Mouse (Mus musculus) liver, embryonic 15.5 days (tissue): ENCODE measurements around the gene Dcdc2b. TPM values are rescaled to one million over a fixed set of nuclear protein-coding genes. Genes with fewer than 3 reads are reported as not detected.
A peak's percentile ranks its signal among the peaks of the same experiment; 100 is the strongest.

Source experiments
- ATAC-seq: fragments of 200-750 bp; cut with Nextera tagmentation; 2 replicates; pipeline ENCODE4 v1.8.0; 2017; ENCODE audit warnings: moderate number of reproducible peaks, mild to moderate bottlenecking, moderate library complexity; ENCODE audit not compliant: insufficient read depth
- H3K27ac ChIP-seq: fragments of 300-500 bp; sonication (generic); replicated peaks from 2 replicates; pipeline ENCODE4 v1.5.1; 2015; ENCODE audit warnings: mild to moderate bottlenecking, inconsistent platforms
- H3K27me3 ChIP-seq: fragments of 300-500 bp; sonication (generic); 2 replicates; pipeline ENCODE4 v1.6.1; 2015; ENCODE audit warnings: mild to moderate bottlenecking, inconsistent platforms
- H3K36me3 ChIP-seq: fragments of 300-500 bp; sonication (generic); replicated peaks from 2 replicates; pipeline ENCODE4 v1.6.1; 2015; ENCODE audit warnings: moderate library complexity, mild to moderate bottlenecking, inconsistent platforms
- H3K4me1 ChIP-seq: fragments of 300-500 bp; sonication (generic); replicated peaks from 2 replicates; pipeline ENCODE4 v1.6.1; 2015; ENCODE audit warnings: inconsistent platforms
- H3K4me2 ChIP-seq: fragments of 300-500 bp; sonication (generic); 2 replicates; pipeline ENCODE4 v1.6.1; 2015; ENCODE audit warnings: moderate library complexity, mild to moderate bottlenecking, inconsistent platforms
- H3K4me3 ChIP-seq: fragments of 300-500 bp; sonication (generic); replicated peaks from 2 replicates; pipeline ENCODE4 v1.5.1; 2015; ENCODE audit warnings: mild to moderate bottlenecking, inconsistent platforms
- H3K9ac ChIP-seq: fragments of 300-500 bp; sonication (generic); 2 replicates; pipeline ENCODE4 v1.6.1; 2015; ENCODE audit warnings: moderate library complexity, mild to moderate bottlenecking, inconsistent platforms
- H3K9me3 ChIP-seq: fragments of 300-500 bp; sonication (generic); replicated peaks from 2 replicates; pipeline ENCODE4 v1.6.1; 2016; ENCODE audit warnings: inconsistent platforms
- WGBS: fragments of 180-500 bp; shearing (Covaris S2); methylation state at CpG from one replicate; pipeline ENCODE4 v1.1.7; 2015; ENCODE audit warnings: mixed read lengths; ENCODE audit not compliant: insufficient replicate concordance; 5-methylcytosine and 5-hydroxymethylcytosine counted together
- polyA plus RNA-seq: library from polyadenylated mRNA; unstranded; fragments of >200 nt; fragmentation: Nextera tagmentation; extraction: Ambion mirVana; gene quantifications from 2 replicates; pipeline ENCODE4 v1.2.1, GENCODE M21; 2015

The Dcdc2b gene
- polyA plus RNA-seq, 1 experiment from 2014 or later: 0.70 TPM

DNA sequence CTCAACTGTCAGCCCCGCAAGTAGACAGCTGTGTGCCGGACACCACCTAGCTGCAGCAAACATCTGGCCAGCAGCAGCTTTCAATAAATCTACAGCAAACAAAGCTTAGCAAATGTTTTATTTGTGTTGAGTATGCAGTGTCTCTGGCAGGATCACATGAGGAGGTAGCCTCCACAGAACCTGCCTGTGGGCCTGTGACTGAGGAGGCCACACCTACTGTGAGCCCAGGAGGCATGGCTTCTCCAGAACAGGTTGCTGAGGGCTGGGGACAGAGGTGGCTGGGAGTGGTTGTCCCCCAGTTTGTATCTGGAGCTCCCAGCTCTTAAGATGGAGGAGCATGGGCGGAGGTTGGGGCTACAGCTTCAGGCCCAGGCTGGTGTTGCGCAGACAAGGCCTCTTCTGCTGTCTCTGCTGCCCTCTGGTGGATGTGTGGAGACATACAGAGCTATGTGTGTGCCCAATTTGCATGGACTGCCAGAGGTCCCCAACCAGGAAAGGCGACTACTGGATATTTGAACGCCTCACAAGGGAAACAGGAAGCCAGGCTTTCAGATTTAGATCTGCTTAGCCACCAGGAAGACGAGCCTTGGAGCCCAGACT lies 5.5 kb downstream of the Dcdc2b start:
- H3K4me2 ChIP-seq: peak overlapping the region; percentile 10; the same call in 1 of the 2 replicates
- no peaks in the 10 kb centered on the region for H3K9me3 ChIP-seq
- peaks cover 20% of the 10 kb centered on the region for H3K4me1 ChIP-seq
- H3K4me3 ChIP-seq: no peak overlapping the region
- H3K27ac ChIP-seq: peak overlapping the region; percentile 77
- H3K9ac ChIP-seq: 0 out of 2 replicates have a peak overlapping the region, but pooled peaks have one; percentile 6
- peak; percentile 90 for ATAC-seq
- no peaks in the 10 kb centered on the region for H3K27me3 ChIP-seq
- H3K36me3 ChIP-seq: peaks cover 62% of the 10 kb centered on the region
- 36% methylated on average over 7 of the region's 7 CpGs for WGBS

DNA sequence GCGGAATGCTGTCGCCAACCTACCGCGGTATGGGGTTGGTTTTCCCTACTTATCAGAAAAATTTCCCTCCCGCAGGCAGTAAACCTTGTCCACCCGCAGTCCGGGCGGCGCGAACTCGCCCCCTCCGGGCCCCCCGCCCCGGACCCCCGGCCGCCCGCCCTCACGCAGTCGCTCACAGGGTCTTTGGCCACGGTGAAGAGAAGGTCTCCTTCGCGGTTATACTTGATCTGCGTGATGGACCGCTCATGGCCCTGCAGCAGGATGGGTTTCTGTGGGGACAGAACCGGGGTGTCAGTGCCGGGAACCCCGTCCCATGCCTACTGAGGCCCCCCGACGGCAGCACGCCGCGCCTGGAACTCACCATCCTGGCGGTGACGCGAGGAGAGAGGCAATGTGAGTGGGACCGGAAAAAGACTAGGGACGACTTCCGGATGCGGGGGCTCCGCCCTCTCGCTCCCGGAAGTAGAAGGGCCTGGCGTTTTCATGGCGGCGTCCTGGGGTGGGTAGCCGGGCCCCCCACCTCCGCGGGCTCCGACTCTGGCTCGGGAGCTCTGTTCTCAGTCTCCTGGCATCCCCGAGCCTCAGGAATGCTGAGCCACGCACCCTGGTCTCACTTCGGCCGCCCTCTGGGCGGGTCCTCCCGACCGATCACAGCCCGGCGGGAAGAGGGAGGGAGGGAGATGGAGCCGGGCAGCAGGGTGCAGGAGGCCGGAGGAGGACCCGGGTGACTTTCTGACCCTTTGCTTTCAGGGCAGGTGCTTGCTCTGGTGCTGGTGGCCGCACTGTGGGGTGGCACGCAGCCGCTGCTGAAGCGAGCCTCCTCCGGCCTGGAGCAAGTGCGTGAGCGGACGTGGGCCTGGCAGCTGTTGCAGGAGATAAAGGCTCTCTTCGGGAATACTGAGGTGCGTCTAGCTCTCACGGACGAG lies 13.6 kb downstream of the Dcdc2b start, which contains the start of the genes Eif3i and Tmem234:
Eif3i (minus strand) TSS at position 416 of the 926 bp plus-strand sequence.
Tmem234 (plus strand) TSS at position 436 of the 926 bp plus-strand sequence.
- peak within 1 kb of the TSS; percentile 88 for H3K9ac ChIP-seq
- under 1% methylated on average over 74 of the region's 74 CpGs for WGBS
- peak; percentile 92 for ATAC-seq

DNA sequence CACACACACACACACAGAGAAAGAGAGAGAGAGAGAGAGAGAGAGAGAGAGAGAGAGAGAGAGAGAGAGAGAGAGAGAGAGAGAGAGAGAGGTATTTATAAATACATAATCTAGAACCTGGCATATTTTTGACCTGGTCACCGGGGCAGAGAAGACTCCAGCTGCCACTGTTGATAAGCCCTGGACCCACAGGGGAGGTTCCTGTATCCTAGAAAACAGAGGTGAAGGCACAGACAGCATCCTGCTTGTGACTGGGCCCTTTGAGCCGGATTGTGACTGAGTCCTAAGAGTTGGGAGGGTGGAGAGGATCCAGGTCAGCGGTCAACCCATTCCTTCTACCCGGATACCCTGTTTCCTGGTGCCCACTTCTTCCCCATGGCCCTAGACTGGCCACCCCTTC lies 25.2 kb downstream of the Dcdc2b start:
- H3K9me3 ChIP-seq: no peaks in the 10 kb centered on the region
- 28% methylated on average over 4 of the region's 4 CpGs for WGBS
- peak overlapping the region; percentile 50 for H3K4me2 ChIP-seq
- H3K4me3 ChIP-seq: no peak overlapping the region
- no peaks in the 10 kb centered on the region for H3K27me3 ChIP-seq
- peak; percentile 76 for ATAC-seq
- 0 out of 2 replicates have a peak overlapping the region, but pooled peaks have one; percentile 3 for H3K9ac ChIP-seq
- H3K4me1 ChIP-seq: peaks cover 58% of the 10 kb centered on the region
- H3K36me3 ChIP-seq: peaks cover 35% of the 10 kb centered on the region
- H3K27ac ChIP-seq: peak overlapping the region; percentile 87

More for the DNA sequence above, 13.6 kb downstream of the Dcdc2b start, which contains the start of the genes Eif3i and Tmem234:
- H3K4me2 ChIP-seq: peak within 1 kb of the TSS; percentile 87
- H3K4me3 ChIP-seq: peak within 1 kb of the TSS; percentile 81
- peaks cover 37% of the 10 kb centered on the region for H3K4me1 ChIP-seq
- H3K9me3 ChIP-seq: no peaks in the 10 kb centered on the region
- no peaks in the 10 kb centered on the region for H3K27me3 ChIP-seq
- H3K27ac ChIP-seq: peak within 1 kb of the TSS; percentile 86
- peaks cover 65% of the 10 kb centered on the region for H3K36me3 ChIP-seq

DNA sequence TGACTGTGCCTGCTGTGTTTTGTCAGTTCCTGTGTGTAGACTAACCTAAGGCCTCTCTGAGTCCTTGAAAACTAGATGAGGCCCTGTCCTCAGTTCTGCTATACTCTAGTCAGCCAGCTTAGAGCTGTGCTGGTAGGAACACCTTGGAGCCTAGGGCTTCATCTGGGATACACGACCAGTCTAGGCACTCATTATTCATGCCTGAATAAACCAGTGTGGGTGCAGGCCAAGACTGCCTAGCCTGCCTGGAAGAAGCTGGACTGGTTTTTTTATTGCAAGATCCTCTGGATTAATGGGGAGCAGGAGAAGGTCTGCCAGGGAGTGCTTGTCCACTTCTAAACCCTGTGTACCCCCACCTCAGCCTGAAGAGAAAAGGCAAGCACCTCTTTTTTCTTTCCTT lies 27.1 kb downstream of the Dcdc2b start:
- ATAC-seq: no peak
- Histone ChIP-seq H3K9ac (no peak overlapping the region), H3K36me3 (peaks cover 15% of the 10 kb centered on the region), H3K9me3 (no peaks in the 10 kb centered on the region), H3K4me1 (peaks cover 58% of the 10 kb centered on the region), H3K4me3 (no peak overlapping the region), H3K27ac (no peak overlapping the region; the same call in 1 of the 2 replicates), H3K27me3 (no peaks in the 10 kb centered on the region), H3K4me2 (no peak overlapping the region)
- 74% methylated on average over 1 of the region's 1 CpGs for WGBS

DNA sequence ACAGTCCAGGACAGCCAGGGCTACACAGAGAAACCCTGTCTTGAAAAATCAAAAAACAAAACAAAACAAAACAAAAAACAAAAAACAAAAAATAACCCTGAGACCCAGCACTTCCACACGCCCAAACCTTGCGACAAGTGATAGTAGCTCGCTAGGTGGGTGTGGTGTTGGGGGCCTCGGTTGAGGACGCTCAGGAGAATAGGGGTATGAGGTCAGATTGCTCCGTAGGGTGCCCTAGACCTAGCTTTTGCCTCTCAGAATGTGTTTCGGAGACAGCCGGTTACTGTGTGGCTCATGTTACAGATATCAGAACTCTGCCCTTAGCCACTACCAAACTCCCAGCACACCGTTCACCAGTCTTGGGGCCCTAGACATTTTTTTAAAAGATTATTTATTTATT lies 28.3 kb downstream of the Dcdc2b start:
- WGBS: 32% methylated on average over 9 of the region's 9 CpGs
- no peaks in the 10 kb centered on the region for H3K9me3 ChIP-seq
- peak overlapping the region; percentile 89 for H3K4me2 ChIP-seq
- H3K27me3 ChIP-seq: no peaks in the 10 kb centered on the region
- peaks cover 4% of the 10 kb centered on the region for H3K36me3 ChIP-seq
- H3K4me3 ChIP-seq: peak overlapping the region; percentile 64
- peak; percentile 49 for ATAC-seq
- peaks cover 58% of the 10 kb centered on the region for H3K4me1 ChIP-seq
- peak overlapping the region; percentile 81 for H3K27ac ChIP-seq
- H3K9ac ChIP-seq: peak overlapping the region; percentile 60

DNA sequence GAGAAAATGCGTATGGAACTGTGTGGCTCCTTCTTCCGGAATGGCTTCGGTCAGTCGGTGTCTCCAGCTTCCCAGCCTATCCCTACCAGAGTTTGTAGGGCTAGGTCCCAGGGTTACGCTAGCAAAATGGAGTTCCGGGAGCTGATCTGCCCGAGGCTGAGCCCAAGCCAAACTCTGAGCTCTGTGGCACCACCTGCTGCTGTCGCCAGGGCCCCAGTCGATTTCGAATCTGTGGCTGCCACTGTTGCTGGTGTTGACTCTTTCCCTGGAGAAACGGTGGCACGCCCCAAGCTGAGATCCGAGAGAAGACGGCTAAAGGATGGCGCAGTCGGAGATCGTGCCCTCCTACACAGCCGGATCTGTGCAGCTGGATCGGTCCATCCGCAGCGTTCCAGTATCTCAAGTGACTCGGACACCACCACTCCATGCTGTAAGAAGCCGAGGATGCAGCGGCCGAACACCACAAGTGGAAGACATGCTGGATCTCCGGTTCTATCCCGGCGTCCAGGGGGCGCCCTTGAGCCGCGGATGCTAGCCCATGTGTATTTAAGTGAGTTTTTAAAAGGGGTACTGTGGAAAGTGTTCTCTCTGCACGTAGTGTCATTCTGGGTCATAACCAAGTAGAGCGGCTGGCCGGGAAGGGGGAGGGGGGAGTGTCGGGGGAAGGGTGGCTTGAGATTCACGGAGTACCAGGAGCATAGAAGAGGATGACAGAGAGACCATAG lies 29.0 kb downstream of the Dcdc2b start:
- Histone ChIP-seq H3K9ac (peak overlapping the region; percentile 60), H3K4me3 (peak overlapping the region; percentile 64), H3K9me3 (no peaks in the 10 kb centered on the region), H3K4me2 (peak overlapping the region; percentile 89), H3K4me1 (peaks cover 54% of the 10 kb centered on the region), H3K36me3 (no peaks in the 10 kb centered on the region), H3K27me3 (no peaks in the 10 kb centered on the region), H3K27ac (peak overlapping the region; percentile 81)
- ATAC-seq: peak; percentile 71
- WGBS: 1% methylated on average over 36 of the region's 36 CpGs

DNA sequence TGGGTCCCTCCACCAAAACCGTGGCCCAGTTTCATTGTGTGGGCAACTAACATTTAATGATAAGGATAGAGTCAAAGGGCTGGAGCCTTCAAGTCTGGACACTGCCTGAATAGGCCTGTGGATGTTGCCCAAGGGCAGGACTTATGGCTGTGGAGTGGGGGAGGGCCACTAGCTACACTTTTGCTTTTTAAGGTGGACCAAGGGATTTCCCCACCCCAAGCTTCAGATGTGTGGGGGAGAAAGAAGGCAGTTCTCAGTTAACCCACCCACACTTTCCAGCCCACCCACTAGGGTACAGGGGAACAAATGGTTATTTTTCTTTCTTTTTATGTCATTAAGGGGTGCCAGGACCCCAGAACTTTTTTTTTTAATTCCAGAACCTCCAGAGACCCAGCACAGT lies 29.7 kb downstream of the Dcdc2b start:
- Histone ChIP-seq H3K4me1 (peaks cover 47% of the 10 kb centered on the region), H3K4me2 (peak overlapping the region; percentile 89), H3K9ac (peak overlapping the region; percentile 60), H3K27me3 (no peaks in the 10 kb centered on the region), H3K27ac (peak overlapping the region; percentile 81; the same call in 1 of the 2 replicates), H3K4me3 (peak overlapping the region; percentile 64), H3K9me3 (no peaks in the 10 kb centered on the region), H3K36me3 (no peaks in the 10 kb centered on the region)
- no peak for ATAC-seq
- WGBS: 54% methylated on average over 1 of the region's 1 CpGs

DNA sequence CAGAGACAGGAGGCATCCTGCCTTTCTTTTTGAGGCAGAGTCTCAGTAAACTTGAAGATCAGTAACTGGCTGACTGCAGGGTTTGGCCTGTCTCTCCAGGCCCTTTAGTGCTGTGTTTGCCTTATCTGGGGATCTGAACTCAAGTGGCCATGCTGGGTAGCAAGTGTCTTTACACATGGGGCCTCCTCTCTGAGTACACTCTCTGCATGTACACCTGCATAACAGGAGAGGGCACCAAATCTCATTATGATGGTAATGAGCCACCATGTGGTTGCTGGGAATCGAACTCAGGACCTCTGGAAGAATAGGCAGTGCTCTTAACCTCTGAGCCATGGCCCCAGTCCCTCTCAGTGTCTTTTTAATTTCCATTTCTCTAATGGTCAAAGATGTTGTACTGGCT lies 31.8 kb downstream of the Dcdc2b start:
- Histone ChIP-seq H3K4me3 (no peak overlapping the region), H3K4me2 (no peak overlapping the region), H3K36me3 (no peaks in the 10 kb centered on the region), H3K9ac (no peak overlapping the region), H3K27me3 (peaks cover 15% of the 10 kb centered on the region), H3K4me1 (peaks cover 30% of the 10 kb centered on the region), H3K27ac (no peak overlapping the region), H3K9me3 (no peaks in the 10 kb centered on the region)
- ATAC-seq: no peak
- 65% methylated on average over 1 of the region's 1 CpGs for WGBS

DNA sequence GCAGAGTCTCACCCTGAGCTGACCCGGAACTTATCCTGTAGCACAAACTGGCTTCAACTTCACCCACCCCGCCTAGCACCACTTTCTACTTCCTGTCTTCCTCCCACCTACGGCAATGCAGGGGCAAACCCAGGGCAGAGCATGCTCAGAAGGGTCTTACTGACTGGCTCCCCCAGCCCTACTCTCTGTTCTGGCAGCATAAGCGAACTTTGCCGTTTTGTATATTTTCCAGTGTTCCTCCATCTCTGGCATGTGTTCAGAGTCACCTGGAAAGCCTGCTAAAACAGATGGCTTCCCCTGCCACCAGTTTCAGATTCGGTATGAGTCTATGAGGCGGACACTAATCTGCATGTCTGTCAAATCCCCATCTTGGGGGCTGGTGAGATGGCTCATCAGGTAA lies 33.7 kb downstream of the Dcdc2b start:
- Histone ChIP-seq H3K4me3 (no peak overlapping the region), H3K27me3 (peaks cover 24% of the 10 kb centered on the region), H3K4me2 (no peak overlapping the region), H3K4me1 (peaks cover 21% of the 10 kb centered on the region), H3K36me3 (no peaks in the 10 kb centered on the region), H3K9ac (no peak overlapping the region), H3K9me3 (no peaks in the 10 kb centered on the region), H3K27ac (no peak overlapping the region)
- ATAC-seq: no peak
- 53% methylated on average over 7 of the region's 7 CpGs for WGBS

DNA sequence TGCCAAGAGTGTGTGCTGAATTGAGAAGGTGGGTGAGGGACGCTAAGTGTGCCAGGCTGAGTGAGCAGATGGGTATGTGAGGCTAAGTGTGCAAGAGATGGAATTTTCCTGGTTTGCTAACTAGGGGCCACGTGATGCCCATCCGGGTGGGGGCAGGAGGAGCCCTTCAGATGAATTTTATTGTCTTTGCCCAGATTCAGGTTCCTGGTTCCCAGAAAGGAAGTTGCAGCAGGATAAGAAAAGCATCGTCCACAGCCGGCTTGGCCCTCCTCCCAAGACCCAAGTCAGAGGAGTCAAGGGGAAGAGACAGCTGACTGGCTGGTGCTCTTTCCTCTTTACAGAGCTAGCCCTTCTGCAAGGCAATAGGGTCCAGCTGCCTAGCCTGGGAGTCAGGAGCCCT lies 35.6 kb downstream of the Dcdc2b start, which contains the start of gene Fam167b:
Fam167b (minus strand) TSS at position 84 of the 400 bp plus-strand sequence.
- no peak for ATAC-seq
- Histone ChIP-seq H3K27ac (no peak within 1 kb of the TSS), H3K9me3 (no peaks in the 10 kb centered on the region), H3K36me3 (no peaks in the 10 kb centered on the region), H3K4me2 (no peak within 1 kb of the TSS), H3K27me3 (peaks cover 35% of the 10 kb centered on the region), H3K9ac (peak within 1 kb of the TSS; percentile 22; the same call in 1 of the 2 replicates), H3K4me3 (peak within 1 kb of the TSS; percentile 12; the same call in 1 of the 2 replicates), H3K4me1 (peaks cover 10% of the 10 kb centered on the region)
- 42% methylated on average over 5 of the region's 5 CpGs for WGBS
